Mouse (Mus musculus) frontal cortex, postnatal 10 days (tissue): Measurements from ENCODE around the gene Ddx39b.

Source experiments
- DNase-seq, 2 experiments: peaks; one replicate each; pipeline ENCODE4 v3.0.0; 2022; ENCODE audit warnings: low spot score in 2 of 2, mixed read lengths in 1 of 2

The Ddx39b gene

DNA sequence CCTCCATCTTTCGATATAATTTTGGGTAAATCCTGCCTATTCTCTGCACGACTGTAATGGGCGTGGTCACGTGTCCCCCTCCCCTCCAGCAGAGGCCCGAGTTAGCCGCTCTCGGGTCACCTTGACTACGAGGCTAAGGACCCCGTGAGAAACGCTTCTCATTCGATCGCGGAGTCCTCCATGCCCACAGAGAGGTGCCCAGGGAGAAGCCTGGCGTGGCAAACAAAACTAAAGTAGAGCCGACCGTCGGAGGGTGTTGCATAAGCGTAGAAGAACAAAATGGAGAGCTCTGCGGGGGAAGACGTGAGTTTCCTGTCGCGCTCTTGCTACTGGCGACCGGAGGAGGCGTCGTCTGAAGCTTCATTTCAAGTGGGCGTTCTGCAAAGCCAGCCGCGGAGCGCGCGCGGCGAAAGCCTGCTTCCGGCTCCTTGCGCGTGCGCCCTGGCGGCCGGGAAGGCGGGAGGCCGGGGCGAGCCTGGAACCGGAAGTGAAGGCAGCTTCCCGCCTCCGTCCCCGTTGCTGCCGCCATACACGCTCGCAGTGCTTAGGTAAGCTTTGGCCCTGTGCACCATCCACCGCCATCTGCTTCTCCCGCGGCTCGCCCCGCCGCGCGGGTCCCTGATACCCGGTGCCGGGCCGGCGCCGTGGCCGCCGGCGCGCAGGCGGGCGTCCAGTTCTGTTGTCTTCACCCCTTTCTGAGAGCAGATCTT lies at the start of gene Ddx39b:
Ddx39b (plus strand) TSS at position 442 of the 710 bp plus-strand sequence.
- peak; percentile 94 to 96 for DNase-seq

DNA sequence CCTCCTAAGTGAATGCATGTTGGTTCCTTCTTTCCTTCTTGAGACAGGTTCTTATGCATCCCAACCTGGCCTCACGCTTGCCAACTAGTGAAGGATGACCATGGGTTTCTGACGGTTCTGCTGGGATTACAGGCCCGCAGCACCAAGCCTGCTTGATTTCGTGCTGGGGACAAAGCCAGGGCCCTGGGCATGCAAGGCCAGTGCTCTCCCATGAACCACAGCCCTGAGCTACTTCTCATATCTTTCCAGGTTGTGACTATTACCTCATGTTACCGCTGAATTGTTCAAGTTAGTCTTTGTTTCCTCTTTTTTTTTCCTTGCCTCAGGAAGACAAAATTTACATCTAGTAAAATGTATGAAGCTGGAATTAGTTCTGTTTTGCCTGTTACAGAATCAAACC lies 48.6 kb upstream of the Ddx39b start:
- DNase-seq, result no peak

GRCm38 (mm10) chr17:35193881-35194843 lies 47.4 kb upstream of the Ddx39b start, which contains the start of gene Ltb:
Gene Ltb, plus strand, starts transcription at chr17:35194439.
- no peak for DNase-seq

- no peak for DNase-seq
Observed at GRCm38 (mm10) chr17:35194844-35195630, 46.5 kb upstream of the Ddx39b start.

- peak; percentile 65 to 76 for DNase-seq
Observed at GRCm38 (mm10) chr17:35195631-35196320, 45.8 kb upstream of the Ddx39b start.

- DNase-seq, result no peak
Observed at GRCm38 (mm10) chr17:35196321-35196641, 45.3 kb upstream of the Ddx39b start.

DNA sequence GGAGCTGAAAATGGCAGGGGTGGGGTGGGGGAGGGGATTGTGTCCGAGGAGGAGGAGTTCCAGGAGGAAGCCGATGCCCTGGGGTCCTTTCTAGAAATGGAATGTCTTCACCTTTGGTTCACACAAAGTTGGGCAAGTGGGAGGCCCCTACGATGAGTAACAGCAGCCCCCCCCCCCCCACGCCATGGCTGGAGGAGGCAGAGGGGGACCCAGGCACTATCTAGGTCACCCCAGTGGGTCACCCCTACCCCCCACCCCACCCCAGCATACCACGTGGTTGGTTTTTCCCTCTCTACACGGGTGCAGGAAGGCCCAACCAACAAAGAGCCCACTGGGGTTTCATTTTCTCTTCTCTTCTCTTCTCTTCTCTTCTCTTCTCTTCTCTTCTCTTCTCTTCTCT lies 44.4 kb upstream of the Ddx39b start:
- DNase-seq, result no peak

DNA sequence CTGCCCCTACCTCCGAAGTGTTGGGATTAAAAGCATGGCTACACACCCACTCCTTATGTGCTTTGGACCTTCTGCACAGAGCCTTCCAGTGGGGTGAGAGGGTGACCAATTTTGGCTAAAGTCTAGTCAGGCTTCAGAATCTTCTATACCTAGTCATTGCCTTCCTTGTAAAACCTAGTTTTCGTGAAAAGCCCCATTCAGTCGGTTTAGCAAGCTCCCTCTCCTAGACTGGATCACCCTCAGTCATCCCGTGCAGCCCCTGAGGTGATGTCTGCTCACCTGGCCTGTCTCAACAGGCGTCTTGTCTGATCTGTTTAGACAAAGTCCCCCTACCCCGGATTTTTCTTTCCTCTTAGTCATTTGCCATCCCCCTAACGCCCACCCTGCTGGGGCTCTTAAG lies 43.5 kb upstream of the Ddx39b start:
- DNase-seq, result no peak

- DNase-seq, result no peak
Observed at GRCm38 (mm10) chr17:35198946-35199345, 42.6 kb upstream of the Ddx39b start.

DNA sequence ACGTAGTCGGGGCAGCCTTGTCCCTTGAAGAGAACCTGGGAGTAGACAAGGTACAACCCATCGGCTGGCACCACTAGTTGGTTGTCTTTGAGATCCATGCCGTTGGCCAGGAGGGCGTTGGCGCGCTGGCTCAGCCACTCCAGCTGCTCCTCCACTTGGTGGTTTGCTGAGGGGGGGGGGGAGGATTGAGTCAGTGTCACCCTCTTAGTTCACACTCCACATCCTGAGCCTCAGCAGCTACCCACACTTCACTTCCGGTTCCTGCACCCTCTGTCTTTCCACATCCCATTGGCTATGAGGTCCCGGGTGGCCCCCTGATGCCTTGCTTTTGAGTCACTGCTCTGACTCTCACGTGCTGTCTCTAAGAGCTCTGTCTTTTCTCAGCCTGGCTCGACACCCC lies 41.1 kb upstream of the Ddx39b start:
- no peak for DNase-seq

DNA sequence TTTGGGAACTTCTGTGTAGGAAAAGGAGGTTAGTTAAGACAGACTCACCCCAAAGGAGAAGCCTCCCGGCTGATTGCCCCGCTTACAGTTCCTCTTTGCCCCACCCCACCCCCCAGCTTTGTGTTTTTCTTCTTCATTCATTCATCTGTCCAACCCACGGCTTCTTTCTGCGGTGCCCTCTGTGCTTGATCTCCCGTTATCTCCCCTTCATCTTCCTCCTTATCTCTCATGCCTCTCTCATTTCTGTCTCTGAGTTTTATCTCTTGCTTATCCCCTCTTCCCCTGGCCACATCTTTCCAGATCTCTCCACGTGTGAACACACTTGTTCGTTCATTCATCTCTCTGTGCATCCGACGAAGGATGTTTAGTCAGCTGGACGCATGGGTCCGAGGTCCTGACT lies 40.4 kb upstream of the Ddx39b start:
- DNase-seq, result no peak

GRCm38 (mm10) chr17:35201787-35202186 lies 39.8 kb upstream of the Ddx39b start, which contains the start of gene Tnf:
Gene Tnf, minus strand, starts transcription at chr17:35202007.
- DNase-seq, result no peak

DNA sequence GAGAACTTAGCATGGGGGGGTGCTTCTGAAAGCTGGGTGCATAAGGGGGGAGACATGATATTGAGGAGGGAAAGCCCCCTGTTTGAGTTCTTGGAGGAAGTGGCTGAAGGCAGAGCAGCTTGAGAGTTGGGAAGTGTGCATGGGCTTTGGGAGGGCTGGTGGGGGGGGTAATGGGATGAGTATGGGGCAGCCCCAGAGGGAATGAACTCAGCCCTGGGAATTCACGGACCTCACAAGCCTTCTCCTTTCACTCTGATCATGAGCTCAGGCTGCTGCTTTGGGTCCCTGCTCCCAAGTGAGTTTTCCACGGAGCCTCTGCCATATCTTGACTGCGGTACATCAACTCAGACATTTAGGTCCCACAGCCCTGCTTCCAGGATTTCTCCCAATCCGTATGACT lies 39.1 kb upstream of the Ddx39b start:
- DNase-seq, result no peak

- DNase-seq, result no peak
Observed at GRCm38 (mm10) chr17:35204494-35205379, 36.8 kb upstream of the Ddx39b start, which contains the start of gene Lta. Gene Lta, minus strand, starts transcription at chr17:35205351.

- no peak for DNase-seq
Observed at GRCm38 (mm10) chr17:35205380-35205769, 36.2 kb upstream of the Ddx39b start.

DNA sequence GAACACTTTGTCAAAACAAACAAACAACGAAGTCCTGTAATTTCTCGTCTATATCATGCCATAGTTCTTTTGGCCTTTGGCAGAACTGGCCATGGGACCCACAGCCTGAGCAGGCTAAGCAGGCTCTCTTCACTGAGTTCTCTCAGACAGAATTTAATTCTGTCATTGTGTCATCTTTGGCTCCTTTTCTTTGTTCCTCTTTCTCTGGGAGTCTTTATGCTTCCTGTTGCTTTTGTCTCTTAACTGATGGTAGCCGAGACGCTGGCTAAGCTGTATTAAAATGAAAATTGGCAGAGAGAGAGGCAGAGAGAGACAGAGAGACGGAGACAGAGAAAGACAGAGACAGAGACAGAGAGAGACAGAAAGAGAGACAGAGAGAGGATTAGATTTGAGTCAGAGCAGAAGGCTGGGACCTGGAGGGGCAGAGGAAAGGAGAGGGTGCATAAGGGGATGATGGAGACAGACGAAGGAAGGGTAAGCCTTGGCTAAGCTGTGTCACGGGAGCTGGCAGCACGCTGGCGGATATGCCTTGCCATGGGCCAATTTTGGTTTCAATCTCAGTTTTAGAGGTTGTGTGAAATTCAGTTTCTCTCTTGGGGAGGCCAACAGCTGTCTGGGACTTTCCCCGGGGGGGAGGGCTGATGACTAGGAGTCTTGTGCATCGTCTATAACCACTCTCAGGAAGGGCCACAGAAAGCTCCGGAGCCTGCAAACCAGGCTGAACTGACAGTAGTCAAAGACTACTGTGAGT lies 31.6 kb upstream of the Ddx39b start:
- DNase-seq, result no peak

GRCm38 (mm10) chr17:35210593-35210992 lies 31.0 kb upstream of the Ddx39b start:
- DNase-seq, result no peak

- DNase-seq, result no peak
Observed at GRCm38 (mm10) chr17:35213071-35213470, 28.5 kb upstream of the Ddx39b start.

DNA sequence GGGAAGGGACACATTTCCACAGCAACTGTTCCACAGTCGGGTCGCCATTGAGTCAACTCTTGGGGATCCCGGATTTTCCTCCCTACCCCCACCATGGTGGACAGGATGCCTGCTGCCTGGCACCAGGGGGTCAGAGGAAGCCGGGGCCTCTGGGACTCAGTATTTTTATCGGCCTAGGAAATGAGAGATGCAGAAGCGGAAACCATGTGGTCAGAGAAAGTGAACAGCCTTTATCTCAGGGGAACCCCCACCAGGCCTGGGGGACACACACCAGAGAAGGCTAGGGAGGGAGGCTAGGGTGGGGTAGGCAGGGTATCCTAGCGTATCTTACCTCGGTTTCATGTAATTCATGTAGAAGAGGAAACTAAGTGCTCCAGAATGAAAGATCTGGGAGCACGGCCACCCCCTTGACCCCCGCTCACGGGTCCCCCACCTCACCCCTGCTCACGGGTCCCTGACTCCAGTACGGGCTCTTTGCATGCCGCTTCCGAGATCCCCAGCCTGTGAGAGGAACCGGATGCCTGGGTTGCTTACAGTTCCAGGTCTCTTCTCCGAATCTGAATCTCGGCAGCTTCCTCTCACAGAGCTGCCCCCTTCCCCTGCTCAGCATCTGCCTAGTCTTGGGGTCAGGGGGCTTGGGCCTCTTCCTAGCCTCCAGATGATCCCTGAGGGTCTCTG lies 22.9 kb upstream of the Ddx39b start:
- no peak for DNase-seq
